Comparison of ENCODE assay signal across 8 mouse cellular contexts in genomic region chr11:35769188-35769745, GRCm38 (mm10). TPM values are rescaled to one million over a fixed set of nuclear protein-coding genes. Genes with fewer than 3 reads are reported as not detected.
DNase-seq lines count a peak whose midpoint lies in the region; ATAC-seq and TF ChIP-seq lines count a peak whose summit lies in the region.

Gene Pank3, plus strand, starts transcription at chr11:35769484.

- peak; percentile 32 for TF ChIP-seq CTCF in lung, postnatal 0 days (IDR thresholded peaks at IDR 0.05)

- peak; percentile 99 for ATAC-seq in frontal cortex, adult (ENCODE audit: low TSS enrichment)
- peak; percentile 100 for ATAC-seq in lung, postnatal 0 days

- peak; percentile 100 for DNase-seq in MN1 (ENCODE audit: low spot score)
- peak; percentile 99 for DNase-seq in cerebellum, adult 9-10 months
- DNase-seq in hindbrain, embryonic 10.5 days (ENCODE audit: low spot score) = peak; percentile 99
- DNase-seq in layer of hippocampus, adult 9-11 months = peak; percentile 99
- peak; percentile 100 for DNase-seq in lung, postnatal 0 days (ENCODE audit: low spot score)
- peak; percentile 87 for DNase-seq in ovary, postnatal 14 days (ENCODE audit: low spot score)
- peak; percentile 96 for DNase-seq in thymus, postnatal 14 days

- WGBS in hindbrain, embryonic 10.5 days = under 1% methylated on average over 50 of the region's 50 CpGs
- WGBS in lung, postnatal 0 days = 0% methylated on average over 28 of the region's 50 CpGs

- H3K36me3 ChIP-seq in hindbrain, embryonic 10.5 days = peaks cover 18% of the 10 kb centered on the region
- H3K36me3 ChIP-seq in lung, postnatal 0 days (ENCODE audit: insufficient read depth, low read length) = no peaks in the 10 kb centered on the region

- H3K4me2 ChIP-seq in lung, postnatal 0 days (replicated peaks; ENCODE audit: low read depth, low read length) = peak within 1 kb of the TSS; percentile 80

- H3K27ac ChIP-seq in hindbrain, embryonic 10.5 days = peak within 1 kb of the TSS; percentile 99
- peak within 1 kb of the TSS; percentile 90 for H3K27ac ChIP-seq in lung, postnatal 0 days (ENCODE audit: low read length)

- H3K27me3 ChIP-seq in hindbrain, embryonic 10.5 days (ENCODE audit: insufficient read depth, poor library complexity, severe bottlenecking) = 0 out of 2 replicates have a peak, but pooled peaks cover 2% of the 10 kb centered on the region
- no peaks in the 10 kb centered on the region for H3K27me3 ChIP-seq in lung, postnatal 0 days (replicated peaks; ENCODE audit: insufficient read depth, low read length)

- 0 out of 2 replicates have a peak, but pooled peaks have one; percentile 31 for TF ChIP-seq EP300 in lung, postnatal 0 days (IDR thresholded peaks at IDR 0.05)

- H3K9ac ChIP-seq in lung, postnatal 0 days (replicated peaks; ENCODE audit: low read depth) = peak within 1 kb of the TSS; percentile 91

- H3K4me1 ChIP-seq in hindbrain, embryonic 10.5 days (replicated peaks) = peaks cover 15% of the 10 kb centered on the region
- H3K4me1 ChIP-seq in lung, postnatal 0 days (ENCODE audit: insufficient read depth, low read depth, low read length) = peaks cover 11% of the 10 kb centered on the region

- H3K4me3 ChIP-seq in hindbrain, embryonic 10.5 days = peak within 1 kb of the TSS; percentile 97
- peak within 1 kb of the TSS; percentile 84 for H3K4me3 ChIP-seq in lung, postnatal 0 days (ENCODE audit: low read depth, low read length)

- no peaks in the 10 kb centered on the region for H3K9me3 ChIP-seq in hindbrain, embryonic 10.5 days
- H3K9me3 ChIP-seq in lung, postnatal 0 days (ENCODE audit: low read length) = no peaks in the 10 kb centered on the region

RNA-seq across cellular contexts. Expression of gene Pank3, which starts in this region (rescaled TPM):
- 13.3 and 14.6 TPM in 2 replicates for polyA plus RNA-seq in hindbrain, embryonic 10.5 days (2016; fragmentation: Nextera tagmentation; extraction: Ambion mirVana)
- polyA plus RNA-seq in lung, postnatal 0 days (2015; fragmentation: Nextera tagmentation; extraction: Ambion mirVana) = 12.4 and 14.1 TPM in 2 replicates

Comparison
In these comparisons a context has a peak if more than half of its experiments do, and no peak if none do; other contexts are left out.
1. Peak in every context shown above with its lines: DNase-seq, ATAC-seq, H3K4me3 ChIP-seq and H3K27ac ChIP-seq.